Mouse (Mus musculus) embryonic facial prominence, embryonic 11.5 days (tissue): ENCODE measurements around the gene Rln1. TPM values are rescaled to one million over a fixed set of nuclear protein-coding genes. Genes with fewer than 3 reads are reported as not detected.

Source experiments
- ATAC-seq: fragments of 200-750 bp; cut with Nextera tagmentation; replicated peaks from 2 replicates; pipeline ENCODE4 v1.8.0; 2017; ENCODE audit warnings: low read depth; ENCODE audit not compliant: insufficient number of reproducible peaks, low FRiP score, low TSS enrichment
- DNase-seq: peaks from one replicate; pipeline ENCODE4 v3.0.0-alpha.2; 2015; ENCODE audit warnings: low spot score
- H3K27ac ChIP-seq: fragments of 300-500 bp; sonication (generic); replicated peaks from 2 replicates; pipeline ENCODE4 v1.5.1; 2014; ENCODE audit warnings: mild to moderate bottlenecking, low read depth, low read length, control low read depth
- H3K27me3 ChIP-seq: fragments of 300-500 bp; sonication (generic); 2 replicates; pipeline ENCODE4 v1.6.1; 2014; ENCODE audit warnings: mild to moderate bottlenecking, low read length, moderate library complexity, mixed read lengths; ENCODE audit not compliant: control insufficient read depth, insufficient read depth
- H3K36me3 ChIP-seq: fragments of 300-500 bp; sonication (generic); replicated peaks from 2 replicates; pipeline ENCODE4 v1.6.1; 2014; ENCODE audit warnings: low read depth, mild to moderate bottlenecking, low read length, moderate library complexity, mixed read lengths; ENCODE audit not compliant: control insufficient read depth, insufficient read depth
- H3K4me1 ChIP-seq: fragments of 300-500 bp; sonication (generic); 2 replicates; pipeline ENCODE4 v1.6.1; 2014; ENCODE audit warnings: low read length, mixed read lengths; ENCODE audit not compliant: control insufficient read depth, insufficient read depth
- H3K4me2 ChIP-seq: fragments of 300-500 bp; sonication (generic); 2 replicates; pipeline ENCODE4 v1.6.1; 2014; ENCODE audit warnings: low read depth, mild to moderate bottlenecking, control low read depth, low read length, moderate library complexity
- H3K4me3 ChIP-seq: fragments of 300-500 bp; sonication (generic); 2 replicates; pipeline ENCODE4 v1.5.1; 2014; ENCODE audit warnings: low read depth, low read length, control low read depth
- H3K9ac ChIP-seq: fragments of 300-500 bp; sonication (generic); replicated peaks from 2 replicates; pipeline ENCODE4 v1.6.1; 2014; ENCODE audit warnings: mild to moderate bottlenecking, control low read depth, low read length
- H3K9me3 ChIP-seq: fragments of 300-500 bp; sonication (generic); replicated peaks from 2 replicates; pipeline ENCODE4 v1.6.1; 2016; ENCODE audit warnings: mild to moderate bottlenecking, low read length, inconsistent platforms, mixed read lengths; ENCODE audit not compliant: control insufficient read depth
- WGBS: fragments of 180-500 bp; shearing (Covaris S2); extraction: QIAGEN DNeasy Blood & Tissue Kit; methylation state at CpG from one replicate; pipeline ENCODE4 v1.1.7; 2014; 5-methylcytosine and 5-hydroxymethylcytosine counted together
- polyA plus RNA-seq: library from polyadenylated mRNA; unstranded; fragments of >200 nt; fragmentation: Nextera tagmentation; extraction: Ambion mirVana; gene quantifications from 2 replicates; pipeline ENCODE4 v1.2.1, GENCODE M21; 2014

Gene Rln1
- polyA plus RNA-seq, 1 experiment from 2014 or later: 0.29 TPM

GRCm38 (mm10) chr19:29300919-29301318 is 33.6 kb downstream of the Rln1 start:
- Histone ChIP-seq H3K4me2 (no peak overlapping the region), H3K36me3 (no peaks in the 10 kb centered on the region), H3K4me3 (no peak overlapping the region), H3K27me3 (no peaks in the 10 kb centered on the region), H3K27ac (no peak overlapping the region), H3K9me3 (no peaks in the 10 kb centered on the region), H3K4me1 (no peaks in the 10 kb centered on the region), H3K9ac (no peak overlapping the region)
- no peak for ATAC-seq
- 90% methylated on average over 13 of the region's 13 CpGs for WGBS
- DNase-seq: no peak

- 98% methylated on average over 1 of the region's 1 CpGs for WGBS
- Histone ChIP-seq H3K27me3 (no peaks in the 10 kb centered on the region), H3K27ac (no peak overlapping the region), H3K9me3 (no peaks in the 10 kb centered on the region), H3K4me1 (no peaks in the 10 kb centered on the region), H3K4me2 (no peak overlapping the region), H3K4me3 (no peak overlapping the region), H3K9ac (no peak overlapping the region), H3K36me3 (no peaks in the 10 kb centered on the region)
- DNase-seq (no peak), ATAC-seq (no peak)
Observed at GRCm38 (mm10) chr19:29297366-29297765, 37.1 kb downstream of the Rln1 start.

GRCm38 (mm10) chr19:29296166-29296565 is 38.3 kb downstream of the Rln1 start:
- Histone ChIP-seq H3K4me3 (no peak overlapping the region), H3K4me2 (no peak overlapping the region), H3K4me1 (no peaks in the 10 kb centered on the region), H3K27me3 (no peaks in the 10 kb centered on the region), H3K27ac (no peak overlapping the region), H3K36me3 (no peaks in the 10 kb centered on the region), H3K9me3 (no peaks in the 10 kb centered on the region), H3K9ac (no peak overlapping the region)
- no peak for ATAC-seq
- DNase-seq: no peak

DNA sequence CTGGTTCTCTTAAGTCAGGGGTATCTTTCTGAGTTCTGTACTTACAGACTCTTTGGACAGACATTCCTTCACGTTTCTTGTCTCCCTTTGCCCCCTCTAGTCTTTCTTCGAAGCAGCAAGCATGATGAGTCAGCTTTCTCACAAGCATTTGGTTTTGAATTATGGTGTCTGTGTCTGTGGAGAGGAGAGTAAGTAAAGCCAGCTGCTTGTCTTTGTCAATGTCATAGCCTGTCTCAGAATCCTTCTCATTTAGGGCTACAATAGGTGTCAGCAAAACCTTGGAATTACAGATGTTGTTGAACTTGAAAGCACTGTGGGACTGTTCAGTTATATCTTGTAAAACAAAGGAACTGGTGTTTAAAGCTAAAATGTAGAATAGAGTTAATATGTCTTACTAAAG is 39.7 kb downstream of the Rln1 start:
- H3K4me2 ChIP-seq: no peak overlapping the region

GRCm38 (mm10) chr19:29292546-29292945 is 41.9 kb downstream of the Rln1 start:
- no peak overlapping the region for H3K4me3 ChIP-seq
- H3K9ac ChIP-seq: no peak overlapping the region
- WGBS: 83% methylated on average over 4 of the region's 4 CpGs
- H3K4me1 ChIP-seq: no peaks in the 10 kb centered on the region
- no peak for DNase-seq
- no peaks in the 10 kb centered on the region for H3K27me3 ChIP-seq
- H3K27ac ChIP-seq: no peak overlapping the region
- H3K4me2 ChIP-seq: no peak overlapping the region
- H3K36me3 ChIP-seq: no peaks in the 10 kb centered on the region
- H3K9me3 ChIP-seq: no peaks in the 10 kb centered on the region
- no peak for ATAC-seq

More for the DNA sequence above, 39.7 kb downstream of the Rln1 start:
- no peaks in the 10 kb centered on the region for H3K9me3 ChIP-seq
- no peaks in the 10 kb centered on the region for H3K4me1 ChIP-seq
- H3K27me3 ChIP-seq: no peaks in the 10 kb centered on the region
- H3K36me3 ChIP-seq: no peaks in the 10 kb centered on the region
- H3K27ac ChIP-seq: no peak overlapping the region
- WGBS: 58% methylated on average over 2 of the region's 2 CpGs
- H3K4me3 ChIP-seq: no peak overlapping the region
- no peak for DNase-seq
- no peak for ATAC-seq
- H3K9ac ChIP-seq: no peak overlapping the region

GRCm38 (mm10) chr19:29291532-29291931 is 42.9 kb downstream of the Rln1 start:
- no peak for DNase-seq
- H3K27ac ChIP-seq: no peak overlapping the region
- no peak for ATAC-seq
- no peak overlapping the region for H3K9ac ChIP-seq
- no peak overlapping the region for H3K4me2 ChIP-seq
- no peak overlapping the region for H3K4me3 ChIP-seq
- no peaks in the 10 kb centered on the region for H3K27me3 ChIP-seq
- WGBS: 82% methylated on average over 14 of the region's 14 CpGs
- H3K4me1 ChIP-seq: no peaks in the 10 kb centered on the region
- no peaks in the 10 kb centered on the region for H3K36me3 ChIP-seq
- H3K9me3 ChIP-seq: no peaks in the 10 kb centered on the region

DNA sequence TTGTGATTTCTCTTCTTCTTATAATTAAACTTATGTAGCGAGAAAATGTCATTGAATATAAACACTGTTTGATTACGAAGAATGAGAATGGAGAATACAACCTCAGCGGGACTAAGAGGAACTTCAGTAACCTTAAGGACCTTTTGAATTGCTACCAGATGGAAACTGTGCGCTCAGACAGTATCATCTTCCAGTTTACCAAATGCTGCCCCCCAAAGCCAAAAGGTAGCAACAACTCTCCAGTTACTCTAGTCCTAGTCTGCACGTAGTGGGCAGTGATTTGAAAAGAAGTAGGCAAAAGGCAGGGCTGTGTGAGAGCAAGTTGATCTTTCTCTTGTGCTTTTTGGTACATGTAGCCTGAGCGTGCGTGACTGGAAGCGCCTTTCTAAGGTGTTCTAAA is 46.6 kb downstream of the Rln1 start:
- Histone ChIP-seq H3K4me3 (no peak overlapping the region), H3K36me3 (no peaks in the 10 kb centered on the region), H3K4me1 (no peaks in the 10 kb centered on the region), H3K9me3 (no peaks in the 10 kb centered on the region), H3K27me3 (no peaks in the 10 kb centered on the region), H3K9ac (no peak overlapping the region), H3K27ac (no peak overlapping the region), H3K4me2 (no peak overlapping the region)
- WGBS: 40% methylated on average over 8 of the region's 8 CpGs
- DNase-seq (peak; percentile 82), ATAC-seq (no peak)

DNA sequence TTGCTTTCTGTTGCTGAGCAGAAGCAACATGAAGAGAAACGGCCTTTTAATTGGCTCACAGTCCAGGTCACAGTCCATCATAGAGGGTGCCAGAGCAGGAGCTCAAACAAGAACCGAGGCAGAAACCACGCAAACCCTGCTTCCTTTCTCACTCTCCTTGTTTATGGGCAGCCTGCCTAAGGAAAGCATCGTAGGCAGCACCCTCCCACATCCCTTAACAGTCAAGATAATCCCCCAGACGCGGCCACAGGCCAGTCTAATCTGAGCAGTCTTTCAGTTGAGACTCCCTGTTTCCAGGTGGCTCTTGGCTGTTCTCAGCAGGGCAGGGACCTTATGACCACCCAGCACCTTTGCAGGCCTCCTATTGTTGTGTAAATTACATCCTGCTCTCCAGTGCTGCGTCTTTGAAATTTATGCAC is 49.0 kb downstream of the Rln1 start:
- no peaks in the 10 kb centered on the region for H3K36me3 ChIP-seq
- H3K9ac ChIP-seq: no peak overlapping the region
- H3K27ac ChIP-seq: no peak overlapping the region
- WGBS: 35% methylated on average over 7 of the region's 7 CpGs
- H3K9me3 ChIP-seq: no peaks in the 10 kb centered on the region
- no peaks in the 10 kb centered on the region for H3K4me1 ChIP-seq
- H3K27me3 ChIP-seq: no peaks in the 10 kb centered on the region
- ATAC-seq (no peak), DNase-seq (no peak)
- H3K4me2 ChIP-seq: no peak overlapping the region
- no peak overlapping the region for H3K4me3 ChIP-seq
